Mouse (Mus musculus) C2C12 (cell line): ENCODE results near the gene Nell1.

Experiments
- CTCF ChIP-seq: IDR thresholded peaks from one replicate; pipeline ENCODE4 v1.5.1; 2011; ENCODE audit not compliant: control insufficient read depth, insufficient read depth, insufficient read length
- FOSL1 ChIP-seq: IDR thresholded peaks from one replicate; pipeline ENCODE4 v1.8.0; 2011; ENCODE audit warnings: mild to moderate bottlenecking, low read length; ENCODE audit not compliant: poor library complexity, insufficient read depth, severe bottlenecking
- MAX ChIP-seq: IDR thresholded peaks from one replicate; pipeline ENCODE4 v1.6.1; 2011; ENCODE audit warnings: mild to moderate bottlenecking, control low read depth
- MYOD1 ChIP-seq: IDR thresholded peaks from one replicate; pipeline ENCODE4 v1.6.1; 2011; ENCODE audit warnings: low read depth; ENCODE audit not compliant: control insufficient read depth, insufficient read length
- MYOG ChIP-seq: IDR thresholded peaks from one replicate; pipeline ENCODE4 v1.6.1; 2011; ENCODE audit not compliant: control insufficient read depth, insufficient read length; ENCODE audit errors: extremely low read depth
- USF1 ChIP-seq: IDR thresholded peaks from one replicate; pipeline ENCODE4 v1.6.1; 2011; ENCODE audit warnings: low read depth, mild to moderate bottlenecking, control low read depth, moderate library complexity

- TF ChIP-seq CTCF (no peak), USF1 (no peak), MAX (no peak), MYOG (no peak), FOSL1 (no peak), MYOD1 (no peak)
Observed at GRCm38 (mm10) chr7:50005268-50005667, 30.6 kb downstream of the Nell1 start.
